Mouse (Mus musculus): ENCODE data around the gene Cldn19. TPM values are rescaled to one million over a fixed set of nuclear protein-coding genes. Genes with fewer than 3 reads are reported as not detected.

The Cldn19 gene
- polyA plus RNA-seq (2012; rRNA removed): not detected in 2 replicates
- not detected in 2 replicates for polyA plus RNA-seq (2014; fragmentation: Nextera tagmentation; extraction: Ambion mirVana)

DNA sequence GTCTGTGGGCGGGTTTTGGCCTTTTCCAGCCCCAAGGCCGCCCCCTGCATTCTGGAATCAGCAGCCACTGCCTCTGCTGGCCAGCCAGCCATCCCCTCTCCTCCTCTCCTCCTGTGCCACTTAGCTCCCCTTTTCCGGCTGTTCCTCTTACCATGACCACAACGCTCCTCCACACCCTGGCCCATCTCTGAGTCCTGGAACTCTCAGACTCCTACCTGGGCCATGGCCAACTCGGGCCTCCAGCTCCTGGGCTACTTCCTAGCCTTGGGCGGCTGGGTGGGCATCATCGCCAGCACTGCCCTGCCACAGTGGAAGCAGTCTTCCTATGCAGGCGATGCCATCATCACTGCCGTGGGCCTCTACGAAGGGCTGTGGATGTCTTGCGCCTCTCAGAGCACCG is at the start of gene Cldn19:
Gene Cldn19, plus strand, starts transcription at position 64 of the 400 bp plus-strand sequence.
- H3K27me3 ChIP-seq (ENCODE audit: control insufficient read depth, insufficient read depth, low read length): no peaks in the 10 kb centered on the region
- WGBS (ENCODE audit: insufficient replicate concordance): 69% methylated on average over 12 of the region's 12 CpGs
- H3K4me3 ChIP-seq (ENCODE audit: insufficient read depth in 1 of 2, low read depth in 2 of 2, low read length in 2 of 2): no peak within 1 kb of the TSS
- H3K4me1 ChIP-seq (replicated peaks; ENCODE audit: control insufficient read depth in 2 of 2, insufficient read depth in 2 of 2, low read length in 1 of 2): no peaks in the 10 kb centered on the region
- H3K36me3 ChIP-seq (replicated peaks; ENCODE audit: control insufficient read depth, insufficient read depth, low read depth): no peaks in the 10 kb centered on the region
- H3K9ac ChIP-seq (replicated peaks): no peak within 1 kb of the TSS
- no peak within 1 kb of the TSS for H3K27ac ChIP-seq
- ATAC-seq (ENCODE audit: insufficient read depth): no peak
- no peak within 1 kb of the TSS for H3K4me2 ChIP-seq (ENCODE audit: low read depth)
- DNase-seq (ENCODE audit: low read depth in 3 of 3, low spot score in 3 of 3): no peak
- H3K9me3 ChIP-seq (ENCODE audit: control insufficient read depth, low read length): no peaks in the 10 kb centered on the region
- TF ChIP-seq CTCF (IDR thresholded peaks at IDR 0.05; ENCODE audit: low read depth): no peak
- TF ChIP-seq EP300 (IDR thresholded peaks at IDR 0.05; ENCODE audit: low read depth): no peak

GRCm38 (mm10) chr4:119216667-119217066 is 38.5 kb upstream of the Cldn19 start:
- WGBS (ENCODE audit: insufficient replicate concordance): 57% methylated on average over 8 of the region's 8 CpGs
- Histone ChIP-seq H3K4me2 (ENCODE audit: low read depth) (no peak overlapping the region), H3K27ac (no peak overlapping the region), H3K9ac (replicated peaks) (no peak overlapping the region), H3K27me3 (ENCODE audit: control insufficient read depth, insufficient read depth, low read length) (no peaks in the 10 kb centered on the region), H3K9me3 (ENCODE audit: control insufficient read depth, low read length) (no peaks in the 10 kb centered on the region), H3K4me1 (replicated peaks; ENCODE audit: control insufficient read depth in 2 of 2, insufficient read depth in 2 of 2, low read length in 1 of 2) (no peaks in the 10 kb centered on the region), H3K36me3 (replicated peaks; ENCODE audit: control insufficient read depth, insufficient read depth, low read depth) (no peaks in the 10 kb centered on the region), H3K4me3 (ENCODE audit: insufficient read depth in 1 of 2, low read depth in 2 of 2, low read length in 2 of 2) (no peak overlapping the region)
- TF ChIP-seq EP300 (IDR thresholded peaks at IDR 0.05; ENCODE audit: low read depth): no peak
- ATAC-seq (ENCODE audit: insufficient read depth): no peak
- DNase-seq (ENCODE audit: low read depth in 3 of 3, low spot score in 3 of 3): no peak

- Histone ChIP-seq H3K9me3 (ENCODE audit: control insufficient read depth, low read length) (no peaks in the 10 kb centered on the region), H3K36me3 (replicated peaks; ENCODE audit: control insufficient read depth, insufficient read depth, low read depth) (no peaks in the 10 kb centered on the region), H3K9ac (replicated peaks) (no peak within 1 kb of the TSS), H3K27me3 (ENCODE audit: control insufficient read depth, insufficient read depth, low read length) (no peaks in the 10 kb centered on the region), H3K4me2 (ENCODE audit: low read depth) (no peak within 1 kb of the TSS), H3K27ac (no peak within 1 kb of the TSS), H3K4me1 (replicated peaks; ENCODE audit: control insufficient read depth in 2 of 2, insufficient read depth in 2 of 2, low read length in 1 of 2) (no peaks in the 10 kb centered on the region), H3K4me3 (ENCODE audit: insufficient read depth in 1 of 2, low read depth in 2 of 2, low read length in 2 of 2) (no peak within 1 kb of the TSS)
- ATAC-seq (ENCODE audit: insufficient read depth): 0 out of 2 replicates have a peak, but pooled peaks have one; percentile 23
- TF ChIP-seq CTCF (IDR thresholded peaks at IDR 0.05; ENCODE audit: low read depth) (no peak), EP300 (IDR thresholded peaks at IDR 0.05; ENCODE audit: low read depth) (no peak)
- WGBS (ENCODE audit: insufficient replicate concordance): 14% methylated on average over 11 of the region's 11 CpGs
- no peak for DNase-seq (ENCODE audit: low read depth in 3 of 3, low spot score in 3 of 3)
Measured at GRCm38 (mm10) chr4:119218169-119218568, 37.0 kb upstream of the Cldn19 start, which contains the start of gene Tmem269. TSS of gene Tmem269 (minus strand) at chr4:119218217.

- 63% methylated on average over 1 of the region's 1 CpGs for WGBS (ENCODE audit: insufficient replicate concordance)
- no peak overlapping the region for H3K27ac ChIP-seq
Measured at GRCm38 (mm10) chr4:119223696-119224095, 31.5 kb upstream of the Cldn19 start.

GRCm38 (mm10) chr4:119224534-119224933 is 30.7 kb upstream of the Cldn19 start:
- Histone ChIP-seq H3K4me2 (ENCODE audit: low read depth) (no peak overlapping the region), H3K9ac (replicated peaks) (no peak overlapping the region), H3K4me1 (replicated peaks; ENCODE audit: control insufficient read depth in 2 of 2, insufficient read depth in 2 of 2, low read length in 1 of 2) (peaks cover 0 to 3% of the 10 kb centered on the region in 2 experiments; a peak in 1 of 4 replicates), H3K9me3 (ENCODE audit: control insufficient read depth, low read length) (no peaks in the 10 kb centered on the region), H3K27ac (no peak overlapping the region), H3K4me3 (ENCODE audit: insufficient read depth in 1 of 2, low read depth in 2 of 2, low read length in 2 of 2) (no peak overlapping the region), H3K36me3 (replicated peaks; ENCODE audit: control insufficient read depth, insufficient read depth, low read depth) (peaks cover 8% of the 10 kb centered on the region), H3K27me3 (ENCODE audit: control insufficient read depth, insufficient read depth, low read length) (no peaks in the 10 kb centered on the region)
- WGBS (ENCODE audit: insufficient replicate concordance): 86% methylated on average over 3 of the region's 3 CpGs
- TF ChIP-seq EP300 (IDR thresholded peaks at IDR 0.05; ENCODE audit: low read depth) (no peak), CTCF (IDR thresholded peaks at IDR 0.05; ENCODE audit: low read depth) (no peak)
- no peak for DNase-seq (ENCODE audit: low read depth in 3 of 3, low spot score in 3 of 3)
- no peak for ATAC-seq (ENCODE audit: insufficient read depth)

More at GRCm38 (mm10) chr4:119223696-119224095, 31.5 kb upstream of the Cldn19 start:
- no peak overlapping the region for H3K4me2 ChIP-seq (ENCODE audit: low read depth)
- H3K9ac ChIP-seq (replicated peaks): no peak overlapping the region
- H3K27me3 ChIP-seq (ENCODE audit: control insufficient read depth, insufficient read depth, low read length): no peaks in the 10 kb centered on the region
- H3K4me3 ChIP-seq (ENCODE audit: insufficient read depth in 1 of 2, low read depth in 2 of 2, low read length in 2 of 2): no peak overlapping the region
- DNase-seq (ENCODE audit: low read depth in 3 of 3, low spot score in 3 of 3) (peak in 1 of 3 experiments; percentile 42), ATAC-seq (ENCODE audit: insufficient read depth) (peak; percentile 34)
- H3K36me3 ChIP-seq (replicated peaks; ENCODE audit: control insufficient read depth, insufficient read depth, low read depth): peaks cover 8% of the 10 kb centered on the region
- H3K4me1 ChIP-seq (replicated peaks; ENCODE audit: control insufficient read depth in 2 of 2, insufficient read depth in 2 of 2, low read length in 1 of 2): peaks cover 0 to 3% of the 10 kb centered on the region in 2 experiments; a peak in 1 of 4 replicates
- no peaks in the 10 kb centered on the region for H3K9me3 ChIP-seq (ENCODE audit: control insufficient read depth, low read length)
- TF ChIP-seq CTCF (IDR thresholded peaks at IDR 0.05; ENCODE audit: low read depth): peak; percentile 94
- no peak for TF ChIP-seq EP300 (IDR thresholded peaks at IDR 0.05; ENCODE audit: low read depth)
